Mouse (Mus musculus) limb, embryonic 14.5 days (tissue): ENCODE results near the gene Glul. TPM values are rescaled to one million over a fixed set of nuclear protein-coding genes. Genes with fewer than 3 reads are reported as not detected.

Experiments
- ATAC-seq: fragments of 200-750 bp; cut with Nextera tagmentation; 2 replicates; pipeline ENCODE4 v1.8.0; 2017; ENCODE audit warnings: low read depth, moderate number of reproducible peaks, moderate TSS enrichment; ENCODE audit not compliant: low FRiP score
- DNase-seq: peaks from one replicate; pipeline ENCODE4 v3.0.0-alpha.2; 2015; ENCODE audit warnings: low spot score
- H3K27ac ChIP-seq: fragments of 300-500 bp; sonication (generic); replicated peaks from 2 replicates; pipeline ENCODE4 v1.5.1; 2014; ENCODE audit warnings: low read depth, mild to moderate bottlenecking, low read length, moderate library complexity, mixed read lengths
- H3K27me3 ChIP-seq: fragments of 300-500 bp; sonication (generic); 2 replicates; pipeline ENCODE4 v1.6.1; 2014; ENCODE audit warnings: low read length, mixed read lengths; ENCODE audit not compliant: control insufficient read depth, insufficient read depth
- H3K36me3 ChIP-seq: fragments of 300-500 bp; sonication (generic); 2 replicates; pipeline ENCODE4 v1.6.1; 2014; ENCODE audit warnings: mild to moderate bottlenecking, low read length, moderate library complexity, mixed read lengths; ENCODE audit not compliant: control insufficient read depth, insufficient read depth
- H3K4me1 ChIP-seq: fragments of 300-500 bp; sonication (generic); 2 replicates; pipeline ENCODE4 v1.6.1; 2014; ENCODE audit warnings: antibody characterized with exemption, low read length, mixed read lengths; ENCODE audit not compliant: control insufficient read depth, insufficient read depth
- H3K4me2 ChIP-seq: fragments of 300-500 bp; sonication (generic); replicated peaks from 2 replicates; pipeline ENCODE4 v1.6.1; 2014; ENCODE audit warnings: low read depth, mild to moderate bottlenecking, low read length, moderate library complexity; ENCODE audit not compliant: severe bottlenecking
- H3K4me3 ChIP-seq: fragments of 300-500 bp; sonication (generic); replicated peaks from 2 replicates; pipeline ENCODE4 v1.5.1; 2014; ENCODE audit warnings: low read length
- H3K9ac ChIP-seq: fragments of 300-500 bp; sonication (generic); 2 replicates; pipeline ENCODE4 v1.6.1; 2014; ENCODE audit warnings: mild to moderate bottlenecking, low read depth, low read length, moderate library complexity; ENCODE audit not compliant: severe bottlenecking
- H3K9me3 ChIP-seq: fragments of 300-500 bp; sonication (generic); 2 replicates; pipeline ENCODE4 v1.6.1; 2016; ENCODE audit warnings: low read length; ENCODE audit not compliant: control insufficient read depth
- POLR2A ChIP-seq: fragments of 200-500 bp; IDR thresholded peaks from 2 replicates; pipeline ENCODE4 v1.8.0; 2012; ENCODE audit warnings: inconsistent platforms, mild to moderate bottlenecking, moderate library complexity, borderline replicate concordance; ENCODE audit not compliant: insufficient read depth, insufficient read length; ENCODE audit errors: extremely low read depth
- WGBS: fragments of 180-500 bp; shearing (Covaris S2); extraction: QIAGEN DNeasy Blood & Tissue Kit; methylation state at CpG from one replicate; pipeline ENCODE4 v1.1.7; 2014; 5-methylcytosine and 5-hydroxymethylcytosine counted together
- polyA plus RNA-seq, 2 experiments: library from polyadenylated mRNA; depleted of rRNA in 1 of 2; stranded (reverse) in 1 of 2; unstranded in 1 of 2; fragments of >200 nt; fragmentation: Nextera tagmentation in 1 of 2; extraction: Ambion mirVana in 1 of 2; gene quantifications; 2 replicates each; pipeline versions ENCODE4 v1.2.1 to v1.2.3; 2012 to 2014

The Glul gene
- polyA plus RNA-seq, 2 experiments: 88.6 to 94.2 TPM

- 35% methylated on average over 5 of the region's 5 CpGs for WGBS
These were observed 4.8 kb upstream of the Glul start for GRCm38 (mm10) chr1:153894979-153895378.

GRCm38 (mm10) chr1:153897196-153897595 is 2.5 kb upstream of the Glul start:
- 79% methylated on average over 8 of the region's 8 CpGs for WGBS
- ATAC-seq: no peak
- no peak overlapping the region for H3K4me3 ChIP-seq

More at GRCm38 (mm10) chr1:153894979-153895378, 4.8 kb upstream of the Glul start:
- H3K27me3 ChIP-seq: no peaks in the 10 kb centered on the region
- DNase-seq (peak; percentile 87), ATAC-seq (no peak)
- H3K4me1 ChIP-seq: 0 out of 2 replicates have a peak, but pooled peaks cover 2% of the 10 kb centered on the region
- no peak for TF ChIP-seq POLR2A
- no peak overlapping the region for H3K4me3 ChIP-seq
- no peak overlapping the region for H3K4me2 ChIP-seq
- no peak overlapping the region for H3K9ac ChIP-seq
- H3K9me3 ChIP-seq: no peaks in the 10 kb centered on the region
- no peaks in the 10 kb centered on the region for H3K36me3 ChIP-seq
- H3K27ac ChIP-seq: no peak overlapping the region

GRCm38 (mm10) chr1:153898989-153899730 is 584 bp upstream of the Glul start:
- ATAC-seq (peak; percentile 48), DNase-seq (no peak)
- 17% methylated on average over 22 of the region's 22 CpGs for WGBS
- Histone ChIP-seq H3K9me3 (no peaks in the 10 kb centered on the region), H3K36me3 (peaks cover 15% of the 10 kb centered on the region), H3K9ac (peak overlapping the region; percentile 85), H3K4me2 (peak overlapping the region; percentile 60), H3K4me3 (peak overlapping the region; percentile 81), H3K4me1 (0 out of 2 replicates have a peak, but pooled peaks cover 2% of the 10 kb centered on the region), H3K27ac (peak overlapping the region; percentile 90), H3K27me3 (no peaks in the 10 kb centered on the region)
- TF ChIP-seq POLR2A: no peak; the same call in 1 of the 2 replicates

More at GRCm38 (mm10) chr1:153897196-153897595, 2.5 kb upstream of the Glul start:
- H3K4me2 ChIP-seq: no peak overlapping the region
- H3K27ac ChIP-seq: no peak overlapping the region
- 0 out of 2 replicates have a peak, but pooled peaks cover 2% of the 10 kb centered on the region for H3K4me1 ChIP-seq
- no peaks in the 10 kb centered on the region for H3K27me3 ChIP-seq
- no peak overlapping the region for H3K9ac ChIP-seq
- no peak for TF ChIP-seq POLR2A
- no peaks in the 10 kb centered on the region for H3K9me3 ChIP-seq
- no peaks in the 10 kb centered on the region for H3K36me3 ChIP-seq
- no peak for DNase-seq

GRCm38 (mm10) chr1:153900381-153900780 is 637 bp downstream of the Glul start:
- peak overlapping the region; percentile 85 for H3K9ac ChIP-seq

GRCm38 (mm10) chr1:153900860-153901730 is 1.4 kb downstream of the Glul start:
- WGBS: under 1% methylated on average over 25 of the region's 25 CpGs
- Histone ChIP-seq H3K36me3 (peaks cover 34% of the 10 kb centered on the region), H3K9me3 (no peaks in the 10 kb centered on the region), H3K4me2 (peak overlapping the region; percentile 60), H3K4me3 (peak overlapping the region; percentile 81), H3K4me1 (no peaks in the 10 kb centered on the region), H3K9ac (peak overlapping the region; percentile 85), H3K27ac (peak overlapping the region; percentile 90), H3K27me3 (no peaks in the 10 kb centered on the region)
- no peak for TF ChIP-seq POLR2A
- ATAC-seq (no peak), DNase-seq (peak; percentile 23)

More at GRCm38 (mm10) chr1:153900381-153900780, 637 bp downstream of the Glul start:
- under 1% methylated on average over 31 of the region's 36 CpGs for WGBS
- ATAC-seq: peak; percentile 7
- DNase-seq: no peak
- H3K27ac ChIP-seq: peak overlapping the region; percentile 90
- no peak for TF ChIP-seq POLR2A
- H3K9me3 ChIP-seq: no peaks in the 10 kb centered on the region
- H3K4me1 ChIP-seq: no peaks in the 10 kb centered on the region
- peak overlapping the region; percentile 81 for H3K4me3 ChIP-seq
- peak overlapping the region; percentile 60 for H3K4me2 ChIP-seq
- H3K27me3 ChIP-seq: no peaks in the 10 kb centered on the region
- peaks cover 27% of the 10 kb centered on the region for H3K36me3 ChIP-seq
